Mouse (Mus musculus) NIH3T3 (cell line): Measurements from ENCODE around the gene Armc12.

Experiments used
- DNase-seq: peaks from one replicate; pipeline ENCODE4 v3.0.0-alpha.2; 2012; ENCODE audit warnings: low read depth

Gene Armc12

DNA sequence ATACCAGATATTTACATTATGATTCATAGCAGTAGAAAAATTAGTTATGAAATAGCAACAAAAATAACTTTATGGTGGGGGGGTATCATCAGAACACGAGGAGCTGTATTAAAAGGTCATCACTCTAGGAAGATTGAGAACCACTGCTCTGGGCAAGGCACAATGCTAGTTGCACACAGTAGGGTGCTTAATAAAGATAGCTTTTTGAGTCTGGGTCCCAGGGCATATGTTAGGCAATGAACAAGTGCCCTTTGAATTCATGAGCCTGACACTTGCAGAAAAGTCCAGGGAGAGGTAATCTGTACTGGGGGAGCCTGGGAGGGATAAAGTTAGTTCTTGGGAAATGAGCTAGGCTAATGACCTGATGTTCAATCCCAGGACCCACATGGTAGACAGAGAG lies 17.3 kb upstream of the Armc12 start:
- no peak for DNase-seq

DNA sequence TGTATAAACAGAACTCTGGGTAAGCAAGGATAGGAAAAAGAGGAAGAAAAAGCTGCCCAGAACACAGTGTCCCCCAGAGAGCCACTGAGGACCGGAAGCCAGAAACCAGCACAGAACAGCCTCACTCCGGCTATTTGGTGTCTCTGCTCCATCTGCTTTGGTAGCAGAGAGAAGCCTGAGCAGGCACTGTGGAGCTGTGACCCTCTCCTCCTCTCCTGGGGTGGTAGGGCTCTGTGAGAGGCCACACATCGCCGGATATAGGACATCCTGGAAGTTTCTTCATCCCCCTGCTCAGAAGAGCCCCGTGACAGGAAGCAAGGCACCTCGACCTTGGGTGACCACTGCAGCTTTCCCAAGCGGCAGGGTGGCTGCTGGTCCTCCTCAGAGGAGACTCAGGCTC lies 16.8 kb upstream of the Armc12 start:
- no peak for DNase-seq

DNA sequence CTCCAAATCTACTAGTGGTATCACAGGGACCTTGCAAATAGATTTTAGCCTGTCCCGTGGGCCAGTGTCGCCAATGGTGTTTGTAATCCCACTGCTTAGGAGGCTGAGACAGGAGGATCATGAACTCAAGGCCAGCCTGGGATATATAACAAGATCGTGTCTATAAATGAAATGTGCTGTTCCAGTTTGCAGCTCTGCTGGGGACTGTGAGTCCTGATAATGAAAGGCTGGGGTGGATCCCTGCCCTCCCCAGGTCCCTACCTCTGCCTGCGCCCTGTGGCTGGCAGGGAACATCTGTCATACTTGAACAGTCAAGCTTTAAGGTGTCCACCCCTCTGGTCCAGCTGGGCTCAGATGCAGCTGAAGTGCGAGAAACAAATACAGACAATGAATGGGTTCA lies 16.1 kb upstream of the Armc12 start:
- DNase-seq = no peak

DNA sequence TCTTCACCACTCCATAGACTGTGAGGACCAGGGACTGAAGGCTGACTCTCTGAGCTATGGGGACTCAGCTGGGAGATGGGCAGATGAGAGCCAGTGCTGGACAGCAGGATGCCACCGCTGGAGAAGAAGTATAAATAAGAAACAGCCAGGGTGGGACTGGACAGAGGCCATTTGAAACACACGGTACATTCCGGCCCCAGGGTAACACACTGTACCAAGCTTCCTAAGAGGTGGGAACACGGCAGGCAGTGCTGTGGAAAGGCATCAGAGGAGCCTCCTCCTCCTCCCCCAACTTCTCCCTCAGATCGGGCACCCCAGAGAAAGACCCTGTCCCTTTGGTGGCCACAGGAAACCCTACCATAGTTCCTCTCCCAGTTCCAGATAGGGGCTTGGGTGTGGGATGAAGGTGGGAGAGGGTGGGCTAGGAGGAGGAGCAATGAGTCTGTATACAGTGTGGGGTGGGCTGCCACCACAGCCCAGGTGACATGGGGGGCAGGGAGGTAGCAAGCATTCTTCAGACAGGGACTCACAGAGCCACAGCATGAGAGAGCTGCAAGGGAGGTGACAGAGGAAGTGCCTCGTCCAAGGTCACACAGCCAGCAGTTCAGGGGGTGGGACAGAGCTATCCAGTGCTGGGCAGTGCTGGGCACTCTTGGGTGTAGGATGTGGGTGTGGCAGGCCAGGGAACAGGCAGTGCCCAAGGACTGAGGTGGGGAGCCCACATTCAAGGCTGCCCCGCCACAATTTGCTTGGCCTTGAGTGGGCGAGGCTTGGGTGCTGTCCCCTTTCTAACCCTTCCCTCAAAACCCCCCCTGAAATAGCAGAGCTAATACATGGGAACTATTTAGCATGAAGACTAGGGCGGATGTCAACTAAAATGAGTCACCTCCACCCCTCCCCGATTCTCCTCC lies 14.9 kb upstream of the Armc12 start:
- DNase-seq = peak; percentile 27

GRCm38 (mm10) chr17:28516881-28517280 lies 13.7 kb upstream of the Armc12 start:
- DNase-seq = no peak

DNA sequence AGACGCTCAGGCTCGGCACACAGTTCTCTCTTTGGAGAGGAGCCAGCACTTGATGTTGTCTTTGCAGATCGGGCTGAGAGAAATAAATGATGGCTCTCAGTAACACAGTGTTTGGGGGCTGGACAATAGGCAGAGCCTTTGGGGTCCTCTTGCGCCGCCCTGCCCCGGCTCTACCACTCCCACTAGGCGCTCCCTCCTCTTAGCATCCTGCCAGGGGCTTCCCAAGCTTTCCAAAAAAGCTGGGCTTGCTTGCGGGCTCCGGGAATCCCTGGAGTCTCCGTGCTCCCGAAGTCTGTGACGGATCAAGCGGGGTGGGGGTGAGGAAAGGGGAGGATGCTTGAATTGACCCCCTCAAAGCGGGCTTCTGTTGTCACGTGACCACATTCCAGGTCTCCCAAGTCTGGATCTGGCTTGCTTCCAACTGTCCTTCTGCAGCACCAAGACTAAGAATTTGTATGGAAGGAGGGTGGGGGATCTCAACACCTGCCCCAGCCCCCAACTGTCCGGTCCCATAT lies 13.1 kb upstream of the Armc12 start, which contains the start of gene Fkbp5:
Gene Fkbp5 (minus strand): TSS at position 87 of the 515 bp plus-strand sequence.
- peak; percentile 32 for DNase-seq

DNA sequence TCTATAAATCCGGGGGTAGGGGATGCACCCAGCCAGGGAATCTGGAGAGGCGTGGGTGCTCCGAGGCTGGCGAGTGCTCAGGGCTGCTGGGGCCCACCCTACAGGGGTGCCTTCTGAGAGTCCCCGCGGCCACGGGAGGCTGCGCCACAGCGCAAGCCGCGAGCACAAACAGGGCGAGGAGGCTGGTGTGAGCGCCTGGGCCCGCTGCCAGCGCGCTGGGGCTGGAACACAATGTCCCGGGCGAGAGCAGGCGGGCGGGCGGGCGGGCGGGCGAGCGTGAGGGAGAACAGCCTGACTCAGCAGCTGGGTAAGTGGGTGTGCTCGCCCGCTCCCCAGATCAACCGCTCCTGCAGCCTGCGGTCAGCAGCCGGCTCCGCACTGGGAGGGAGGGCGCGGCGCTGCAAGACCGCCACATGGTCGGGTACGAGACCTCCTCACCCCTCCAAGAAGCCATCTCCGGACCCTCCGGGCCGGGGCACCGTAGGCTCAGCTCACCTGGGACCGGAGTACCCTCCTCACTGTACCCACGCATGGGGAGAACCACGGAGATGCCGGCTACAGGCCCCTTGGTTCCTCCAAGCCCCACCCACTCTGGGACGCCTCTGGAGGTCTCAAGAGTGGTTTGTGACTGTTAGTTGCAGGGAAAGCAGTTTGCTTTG lies 12.5 kb upstream of the Armc12 start:
- DNase-seq = peak; percentile 76

DNA sequence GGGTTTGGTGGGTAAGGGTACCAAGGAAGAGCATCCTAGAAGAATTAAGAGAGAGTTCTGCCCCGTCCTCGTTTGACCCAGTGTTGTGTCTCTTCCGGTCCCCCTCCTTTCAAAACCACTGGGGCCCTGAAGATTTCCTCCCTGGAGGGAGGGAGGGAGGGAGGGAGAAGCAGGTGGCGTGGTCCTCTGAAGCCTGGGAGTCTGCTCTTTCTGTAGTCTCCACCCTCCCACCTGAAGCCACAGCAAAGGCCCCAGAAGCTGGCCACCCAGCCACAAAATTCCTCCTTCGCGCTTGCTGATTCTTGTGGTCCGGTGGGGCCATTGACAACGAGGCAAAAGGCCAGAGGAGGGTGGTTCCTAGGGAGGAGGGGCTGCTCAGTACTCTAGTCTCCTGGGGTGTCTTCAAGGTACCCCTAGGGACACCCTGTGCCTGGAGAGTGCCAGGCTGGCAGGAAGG lies 12.0 kb upstream of the Armc12 start:
- no peak for DNase-seq

DNA sequence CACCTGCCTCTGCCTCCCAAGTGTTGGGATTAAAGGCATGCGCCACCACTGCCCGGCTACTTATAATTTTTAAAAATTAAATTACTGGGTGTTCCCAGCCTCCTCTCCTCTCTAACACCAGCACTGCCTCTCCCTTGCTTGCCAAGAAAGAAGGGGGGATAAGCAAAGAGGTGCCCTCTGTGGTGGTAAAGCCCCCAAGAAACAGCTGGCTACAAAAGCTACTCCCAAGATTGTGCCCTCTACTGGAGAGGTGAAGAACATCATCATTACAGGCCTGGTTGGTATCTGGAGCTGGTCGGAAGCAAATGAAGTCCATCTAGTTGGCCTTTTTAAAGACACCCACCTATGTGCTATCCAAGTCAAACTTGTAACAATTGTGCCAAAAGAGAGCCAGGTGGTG lies 10.8 kb upstream of the Armc12 start:
- DNase-seq = peak; percentile 24

DNA sequence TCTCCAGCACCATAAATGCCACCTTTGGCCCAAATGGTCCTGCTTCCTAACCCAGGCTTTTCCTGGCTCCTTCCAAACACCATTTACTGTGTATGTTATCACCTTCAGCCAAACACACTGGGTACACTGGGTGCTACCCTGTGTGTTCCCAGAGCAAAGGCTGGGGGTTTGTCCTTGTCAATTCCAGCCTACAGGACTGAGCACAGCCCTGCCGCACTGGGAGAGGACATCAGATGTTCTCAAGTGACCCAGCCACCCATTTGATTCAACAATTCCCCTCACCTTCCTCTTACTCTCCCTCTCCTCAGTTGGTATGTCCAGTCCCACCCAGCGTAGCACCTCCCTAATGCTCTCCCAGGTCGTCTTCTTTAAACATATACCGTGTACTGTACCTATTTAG lies 10.0 kb upstream of the Armc12 start:
- DNase-seq = no peak

- no peak for DNase-seq
These were observed 9.4 kb upstream of the Armc12 start for GRCm38 (mm10) chr17:28521071-28521726.

DNA sequence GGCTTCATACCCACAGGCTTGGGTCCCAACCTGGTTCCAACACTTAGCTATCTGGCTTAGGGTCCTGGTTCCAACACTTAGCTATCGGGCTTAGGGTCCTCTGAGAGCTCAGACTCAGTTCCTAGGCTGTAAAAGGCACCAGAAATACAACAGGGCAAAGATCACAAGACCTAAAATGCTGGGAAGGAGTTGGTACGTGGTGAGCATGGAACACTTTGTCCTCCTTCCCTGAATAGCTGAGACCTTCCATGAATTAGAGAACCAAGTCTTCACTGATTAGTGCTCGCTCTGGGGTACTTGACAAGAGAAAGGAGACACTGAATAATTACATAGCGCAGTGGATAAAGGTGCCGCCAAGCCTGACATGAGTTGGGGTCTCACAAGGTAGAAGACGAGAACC lies 8.7 kb upstream of the Armc12 start:
- DNase-seq = no peak

DNA sequence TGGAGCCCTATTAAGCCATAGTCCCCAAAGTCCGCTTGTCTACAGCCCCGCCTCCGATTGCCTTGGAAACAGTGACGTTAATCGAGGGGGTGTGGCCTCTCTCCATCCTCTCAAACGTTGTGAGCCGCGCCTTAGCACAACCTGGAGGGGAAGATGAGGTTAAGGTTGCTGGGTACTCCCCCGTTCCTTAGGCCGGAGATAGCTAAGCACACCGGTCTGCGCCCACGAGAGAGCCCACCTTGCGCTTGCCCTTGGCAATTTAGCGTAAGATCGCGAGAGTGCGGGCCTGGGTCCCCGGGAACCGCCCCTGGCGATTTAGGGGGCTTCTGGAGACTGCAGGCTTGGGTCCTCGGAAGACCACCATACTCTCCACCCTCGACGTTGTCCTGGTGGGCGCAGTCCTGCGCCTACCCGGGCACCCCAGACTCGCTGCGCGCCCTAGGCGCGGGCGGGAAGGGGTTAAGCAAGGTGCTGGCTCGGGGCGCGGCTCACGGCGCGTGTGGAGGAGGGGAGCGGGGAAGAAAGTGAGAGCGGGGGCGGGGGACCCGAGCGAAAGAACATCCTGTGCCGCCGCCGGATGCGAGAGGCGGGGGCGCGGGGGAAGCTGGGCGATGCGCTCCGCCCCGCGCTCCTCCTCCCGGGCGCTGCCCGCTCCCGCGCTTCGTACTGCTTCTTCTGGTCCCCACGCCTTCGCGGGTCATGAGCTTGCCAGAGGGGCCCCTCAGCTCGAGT lies 7.8 kb upstream of the Armc12 start:
- DNase-seq = peak; percentile 91

- no peak for DNase-seq
These were observed 7.1 kb upstream of the Armc12 start for GRCm38 (mm10) chr17:28523355-28524008.

DNA sequence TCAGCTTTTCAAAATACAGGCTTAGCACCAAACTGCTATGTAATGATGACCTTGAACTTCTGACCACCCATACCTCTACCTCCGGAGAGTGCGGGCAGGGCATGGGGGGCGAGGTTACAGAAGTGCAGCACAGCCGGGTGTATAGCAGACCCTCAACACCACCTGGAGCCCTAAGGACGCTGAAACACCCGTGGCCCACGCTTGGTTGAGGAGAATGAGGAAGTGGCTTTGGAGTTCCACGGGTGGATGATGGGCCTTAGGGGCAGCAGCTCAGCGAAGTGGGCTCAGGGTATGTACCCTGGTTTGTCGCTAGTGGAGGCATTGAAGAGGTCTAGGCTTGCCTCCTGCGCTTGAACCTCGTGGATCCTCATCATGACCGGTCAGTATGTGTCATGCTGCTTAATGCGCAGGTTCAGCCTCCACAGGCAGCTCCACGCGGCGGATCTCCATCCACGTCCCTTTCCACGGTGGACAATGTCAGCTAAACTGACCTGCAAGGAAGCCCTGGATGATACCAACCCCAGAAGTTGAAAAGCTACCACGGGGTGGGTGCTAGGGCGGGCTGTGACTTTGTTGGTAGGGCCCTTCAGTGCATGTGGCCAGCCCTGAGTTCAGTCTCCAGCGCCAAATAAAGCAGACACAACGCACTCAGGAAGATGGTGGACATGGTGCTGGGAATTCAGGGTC lies 6.5 kb upstream of the Armc12 start:
- DNase-seq = no peak

- DNase-seq = peak; percentile 27
These were observed 5.7 kb upstream of the Armc12 start for GRCm38 (mm10) chr17:28524831-28525430.

- DNase-seq = no peak
These were observed 3.2 kb upstream of the Armc12 start for GRCm38 (mm10) chr17:28527184-28528042.

GRCm38 (mm10) chr17:28528043-28528351 lies 2.6 kb upstream of the Armc12 start:
- DNase-seq = peak; percentile 96

DNA sequence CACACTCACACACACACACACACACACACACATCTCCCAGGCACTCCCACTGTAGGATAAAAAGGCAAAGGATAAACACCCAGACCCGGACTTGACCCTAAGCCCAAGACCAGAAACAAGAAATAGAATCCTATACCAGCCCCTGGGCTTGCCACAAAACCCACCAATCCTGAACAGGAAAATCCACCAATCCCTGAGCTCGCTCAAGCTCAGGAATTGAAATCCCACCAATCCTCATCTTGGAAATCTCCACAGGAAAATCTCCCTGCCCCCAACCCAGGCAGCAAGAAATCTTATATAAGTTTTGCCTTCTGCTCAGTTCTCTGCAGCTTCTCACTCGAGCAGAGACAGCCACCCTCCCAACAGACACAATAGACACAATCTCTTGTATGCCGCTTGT lies 1.5 kb upstream of the Armc12 start:
- DNase-seq = peak; percentile 29
